Mouse (Mus musculus) monocyte, adult 2 months (primary cell): ENCODE measurements around the gene 1700109H08Rik.
"Not testable (repeated sequence)": the region's sequence is repeated elsewhere in the genome, so short reads cannot be mapped to it uniquely, and the experiment has no call there.

Experiments
- DNase-seq, 2 experiments: peaks; one replicate each; pipeline ENCODE4 v3.0.0; 2022; ENCODE audit warnings: low spot score in 2 of 2, low read depth in 1 of 2

The 1700109H08Rik gene

GRCm38 (mm10) chr5:3571266-3571665 is at the start of gene 1700109H08Rik:
Gene 1700109H08Rik (plus strand): TSS chr5:3571566.
- no peak for DNase-seq

GRCm38 (mm10) chr5:3521741-3522140 is 49.6 kb upstream of the 1700109H08Rik start:
- no peak for DNase-seq

GRCm38 (mm10) chr5:3522826-3523225 is 48.5 kb upstream of the 1700109H08Rik start:
- DNase-seq, result no peak

DNA sequence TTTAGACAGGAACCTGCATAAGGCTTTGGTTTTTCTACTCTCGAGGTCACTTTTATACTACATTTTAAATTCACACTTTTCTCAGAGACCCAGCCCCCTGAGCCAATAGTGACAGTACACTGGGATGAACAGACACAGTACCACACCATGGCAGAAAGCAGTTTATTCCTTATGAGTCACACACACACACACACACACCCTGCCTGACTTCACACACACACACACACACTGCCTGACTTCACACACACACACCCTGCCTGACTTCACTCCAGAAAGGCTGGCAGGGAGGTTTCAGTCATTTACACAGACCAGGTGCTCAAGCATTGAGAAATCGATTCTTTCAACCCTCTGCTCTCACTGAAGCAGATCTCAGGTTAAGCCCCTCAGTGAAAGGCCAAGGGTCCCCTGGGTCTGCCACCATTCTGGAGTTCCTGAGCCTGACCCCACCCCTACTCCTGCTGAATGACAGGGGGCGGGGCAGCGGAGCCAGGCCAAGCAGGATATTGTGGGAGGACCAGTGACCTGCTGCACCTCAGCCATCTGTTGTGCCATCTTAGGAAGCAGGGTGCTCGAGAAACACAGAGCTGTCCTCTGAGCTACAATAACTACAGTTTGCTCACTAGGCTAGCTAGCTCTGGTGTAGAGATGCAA is 44.2 kb upstream of the 1700109H08Rik start:
- DNase-seq, result no peak

GRCm38 (mm10) chr5:3529585-3530189 is 41.7 kb upstream of the 1700109H08Rik start:
- no peak for DNase-seq

DNA sequence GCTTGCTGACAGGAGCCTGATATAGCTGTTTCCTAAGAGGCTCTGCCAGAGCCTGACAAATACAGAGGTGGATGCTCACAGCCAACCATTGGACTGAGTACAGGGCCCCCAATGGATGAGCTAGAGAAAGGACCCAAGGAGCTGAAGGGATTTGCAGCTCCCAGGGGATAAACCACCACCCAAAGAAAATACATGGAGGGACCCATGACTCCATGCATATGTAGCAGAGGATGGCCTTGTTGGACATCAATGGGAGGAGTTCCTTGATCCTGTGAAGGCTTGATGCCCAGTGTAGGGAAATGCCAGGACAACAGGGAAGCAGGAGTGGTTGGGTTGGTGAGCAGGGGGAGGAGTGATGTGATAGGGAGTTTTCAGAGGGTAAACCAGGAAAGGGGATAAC is 39.3 kb upstream of the 1700109H08Rik start:
- DNase-seq, result not testable (repeated sequence)

DNA sequence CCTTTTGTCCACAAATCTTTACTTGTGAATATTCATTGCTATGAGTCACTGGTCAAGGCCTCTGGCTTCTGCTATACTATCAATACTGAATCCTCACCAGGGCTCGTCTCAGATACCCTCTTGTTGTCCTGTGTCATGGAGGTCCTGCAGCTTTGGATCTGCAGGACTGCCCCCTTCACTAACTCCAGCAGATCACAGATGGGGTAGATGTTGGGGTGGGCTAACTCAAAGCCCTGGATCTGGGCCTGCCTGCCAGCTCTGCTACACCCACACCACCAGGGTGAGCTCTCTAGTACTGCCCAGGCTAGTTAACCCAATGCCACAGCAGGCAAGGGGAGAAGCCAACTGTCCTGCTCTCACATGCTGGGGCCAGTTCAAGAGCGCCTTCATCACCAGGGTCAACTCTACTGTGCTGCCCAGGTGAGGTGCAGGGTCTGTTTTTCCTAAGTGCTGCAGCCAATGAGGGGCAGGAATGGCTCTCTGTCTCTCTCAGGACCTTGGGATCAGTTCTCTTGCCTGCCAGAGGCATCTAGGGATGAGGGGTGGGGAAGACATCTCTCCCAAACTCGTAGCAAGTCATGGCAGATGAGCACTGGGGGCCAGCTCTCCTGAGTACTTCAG is 34.7 kb upstream of the 1700109H08Rik start:
- no peak for DNase-seq

DNA sequence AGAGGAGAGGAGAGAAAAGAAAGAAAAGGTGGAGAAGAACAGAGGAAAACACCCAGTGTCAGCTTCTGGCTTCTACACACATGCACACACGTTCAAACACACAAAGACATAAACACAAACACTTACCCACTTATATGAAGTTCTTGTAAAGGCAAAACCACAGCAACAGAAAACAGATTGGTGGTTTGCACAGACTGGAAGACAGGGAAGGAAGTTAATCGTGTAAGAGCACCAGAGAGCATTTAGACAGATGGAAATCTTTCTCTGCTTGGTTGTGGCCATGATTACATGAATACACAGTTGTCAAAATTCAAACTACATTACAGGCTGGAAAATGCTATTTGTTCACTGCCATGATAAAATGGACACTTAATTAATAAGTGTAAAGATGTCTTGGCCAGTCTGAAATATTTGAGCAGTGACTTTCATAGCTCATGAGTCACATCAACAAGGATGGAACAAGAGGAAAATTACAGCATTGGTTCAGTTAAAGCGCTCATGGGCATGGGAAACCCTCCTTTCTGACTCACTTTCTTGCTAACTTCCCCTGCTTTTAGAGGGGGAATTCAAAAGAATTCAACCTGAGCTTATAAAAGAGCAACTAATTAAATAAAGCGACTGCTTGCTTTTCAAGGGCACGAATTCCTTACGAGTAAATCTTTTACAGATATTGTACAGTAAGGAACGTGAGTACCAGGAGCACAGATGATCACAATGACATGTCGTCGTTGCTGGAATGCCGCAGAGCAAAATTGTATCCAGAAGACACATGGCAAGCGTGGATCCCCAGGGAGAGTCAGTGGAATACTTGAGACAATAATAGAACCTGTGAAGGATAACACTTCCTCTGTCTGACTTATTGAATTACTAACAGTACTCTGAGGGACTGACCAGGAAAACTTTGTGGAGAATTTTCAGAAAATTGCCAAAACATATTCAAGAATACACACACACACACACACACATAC is 32.6 kb upstream of the 1700109H08Rik start:
- no peak for DNase-seq

GRCm38 (mm10) chr5:3541871-3542270 is 29.5 kb upstream of the 1700109H08Rik start:
- DNase-seq, result no peak

- peak; percentile 85 to 94 for DNase-seq
Measured at GRCm38 (mm10) chr5:3543629-3544479, 27.5 kb upstream of the 1700109H08Rik start, which contains the start of gene Fam133b. Gene Fam133b (plus strand): TSS chr5:3543833.

DNA sequence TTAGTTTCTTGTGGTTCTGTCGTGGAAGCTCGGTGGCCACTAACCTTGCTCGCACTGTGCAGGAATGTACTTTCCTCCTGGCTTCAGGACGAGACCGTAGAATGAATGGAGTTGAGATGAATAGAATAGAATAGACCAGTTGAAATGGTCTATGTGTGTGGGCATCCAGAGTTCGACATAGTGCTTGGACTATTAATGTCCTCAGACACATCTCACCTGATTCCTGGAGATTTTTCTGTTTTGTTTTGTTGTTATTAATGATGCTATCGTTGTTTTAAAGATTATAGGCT is 26.9 kb upstream of the 1700109H08Rik start:
- no peak for DNase-seq

DNA sequence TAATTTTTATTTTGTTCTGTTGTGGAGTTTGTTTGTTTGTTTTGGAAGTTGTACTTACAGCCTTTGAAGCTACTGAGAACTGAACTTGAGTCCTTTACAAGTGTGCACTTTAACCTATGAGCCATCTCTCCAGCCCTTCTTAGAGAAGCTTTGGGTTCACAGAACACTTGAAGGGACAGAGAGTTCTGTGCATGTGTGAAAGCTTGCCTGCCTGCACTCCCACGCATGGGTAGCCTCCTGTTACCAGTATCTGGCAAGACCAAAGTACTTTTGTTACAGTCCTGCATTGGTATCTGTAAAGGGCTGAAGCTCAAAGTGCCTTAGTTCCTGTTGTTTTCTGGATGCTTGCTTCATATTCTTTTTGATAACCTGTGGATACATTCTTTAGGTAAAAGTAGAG is 25.1 kb upstream of the 1700109H08Rik start:
- DNase-seq, result no peak

DNA sequence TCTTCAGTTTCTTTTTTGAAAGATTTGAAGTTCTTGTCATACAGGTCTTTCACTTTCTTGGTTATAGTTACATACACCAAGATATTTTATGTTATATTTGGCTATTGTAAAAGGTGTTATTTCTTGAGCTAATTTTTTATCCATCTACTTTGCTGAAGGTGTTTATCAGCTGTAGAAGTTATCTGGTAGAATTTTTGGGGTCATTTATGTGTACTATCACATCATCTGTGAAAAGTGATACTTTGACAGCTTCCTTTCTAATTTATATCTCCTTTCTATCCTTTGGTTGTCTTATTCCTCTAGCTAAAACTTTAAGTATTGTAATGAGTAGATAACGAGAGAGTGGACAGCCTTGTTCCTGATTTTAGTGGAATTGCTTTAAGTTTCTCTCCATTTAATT is 19.9 kb upstream of the 1700109H08Rik start:
- DNase-seq, result no peak

GRCm38 (mm10) chr5:3554198-3554597 is 17.2 kb upstream of the 1700109H08Rik start:
- DNase-seq, result no peak

- DNase-seq, result no peak
Measured at GRCm38 (mm10) chr5:3574825-3575224, 3.5 kb downstream of the 1700109H08Rik start.

DNA sequence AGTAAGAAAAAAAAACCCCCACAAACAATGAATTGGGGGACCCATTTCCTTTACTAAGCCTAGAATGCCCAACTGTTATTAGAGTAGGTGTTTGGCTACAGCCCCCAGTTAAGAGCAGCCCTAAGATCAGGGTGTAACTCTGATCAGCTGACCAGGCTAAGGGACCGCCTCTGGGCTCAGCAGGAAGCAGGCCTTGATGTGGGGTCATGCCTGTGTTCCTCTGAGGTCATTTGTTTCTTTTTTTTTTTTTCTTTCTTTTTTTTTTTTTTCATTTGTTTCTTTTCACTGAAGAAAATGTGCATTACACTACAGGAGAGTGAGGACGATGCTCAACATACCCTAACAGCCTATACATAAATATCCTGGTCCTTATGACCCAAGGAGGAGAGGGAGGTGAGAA is 6.6 kb downstream of the 1700109H08Rik start:
- no peak for DNase-seq

DNA sequence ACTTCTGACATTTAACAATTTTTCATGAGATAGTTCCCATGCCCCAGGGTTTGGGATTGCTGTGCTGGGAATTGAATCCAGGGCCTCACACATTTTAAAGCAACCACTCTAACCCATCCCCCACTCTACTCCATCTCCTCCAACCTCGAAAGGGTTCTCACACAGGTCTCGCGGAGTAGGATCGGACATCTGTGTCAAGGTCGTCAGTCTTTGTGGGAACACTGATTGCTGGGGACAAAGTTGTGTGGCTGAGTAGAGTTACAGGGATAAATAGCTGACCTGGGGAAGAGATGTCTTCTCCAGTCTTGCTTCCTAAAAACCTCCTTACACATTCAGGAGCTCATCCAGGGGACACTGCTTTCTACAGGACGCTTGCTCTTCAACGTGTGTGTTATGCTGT is 7.7 kb downstream of the 1700109H08Rik start:
- DNase-seq, result no peak

- DNase-seq, result peak; percentile 87 to 88
Measured at GRCm38 (mm10) chr5:3595693-3596398, 24.5 kb downstream of the 1700109H08Rik start, which contains the start of gene Pex1. Gene Pex1 (plus strand): TSS chr5:3596066.

DNA sequence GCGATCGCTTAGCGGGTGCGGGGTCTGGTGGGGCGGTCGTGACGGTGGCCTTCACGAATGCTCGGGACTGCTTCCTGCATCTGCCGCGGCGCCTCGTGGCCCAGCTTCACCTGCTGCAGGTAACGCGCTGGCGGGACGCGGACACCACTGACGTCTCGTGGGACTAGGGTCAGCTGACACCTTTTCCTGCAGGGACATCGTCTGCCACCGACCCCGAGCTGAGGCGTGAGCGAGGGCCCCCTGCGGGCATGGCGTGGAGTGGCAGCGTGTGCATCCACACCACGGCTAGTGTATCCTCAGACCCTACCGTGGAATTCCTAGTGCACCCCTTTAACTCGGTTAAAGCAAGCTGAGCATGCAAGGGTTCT is 25.0 kb downstream of the 1700109H08Rik start, which contains the start of gene Rbm48:
Gene Rbm48 (minus strand): TSS at position 187 of the 368 bp plus-strand sequence.
- peak; percentile 30 to 61 for DNase-seq

- DNase-seq, result no peak
Measured at GRCm38 (mm10) chr5:3597171-3597570, 25.8 kb downstream of the 1700109H08Rik start.
